Mouse (Mus musculus) midbrain, postnatal 0 days (tissue): ENCODE data around the gene Gnao1. TPM values are rescaled to one million over a fixed set of nuclear protein-coding genes. Genes with fewer than 3 reads are reported as not detected.

Experiments
- ATAC-seq: fragments of 200-750 bp; cut with Nextera tagmentation; 2 replicates; pipeline ENCODE4 v1.8.0; 2017; ENCODE audit warnings: moderate number of reproducible peaks, mild to moderate bottlenecking, moderate TSS enrichment, moderate library complexity; ENCODE audit not compliant: low FRiP score
- DNase-seq: peaks from one replicate; pipeline ENCODE4 v3.0.0-alpha.2; 2015; ENCODE audit warnings: low spot score
- H3K27ac ChIP-seq: fragments of 300-500 bp; sonication (generic); 2 replicates; pipeline ENCODE4 v1.5.1; 2014; ENCODE audit warnings: low read depth, mild to moderate bottlenecking, low read length, mixed read lengths
- H3K27me3 ChIP-seq: fragments of 300-500 bp; sonication (generic); 2 replicates; pipeline ENCODE4 v1.6.1; 2014; ENCODE audit warnings: low read length, control low read depth, mixed read lengths; ENCODE audit not compliant: insufficient read depth
- H3K36me3 ChIP-seq: fragments of 300-500 bp; sonication (generic); 2 replicates; pipeline ENCODE4 v1.6.1; 2014; ENCODE audit warnings: low read length, control low read depth, mixed read lengths; ENCODE audit not compliant: insufficient read depth
- H3K4me1 ChIP-seq: fragments of 300-500 bp; sonication (generic); 2 replicates; pipeline ENCODE4 v1.6.1; 2014; ENCODE audit warnings: mild to moderate bottlenecking, control low read depth, antibody characterized with exemption, low read length, mixed read lengths; ENCODE audit not compliant: insufficient read depth
- H3K4me2 ChIP-seq: fragments of 300-500 bp; sonication (generic); 2 replicates; pipeline ENCODE4 v1.6.1; 2014; ENCODE audit warnings: low read depth, mild to moderate bottlenecking, low read length, mixed read lengths; ENCODE audit not compliant: poor library complexity, severe bottlenecking
- H3K4me3 ChIP-seq: fragments of 300-500 bp; sonication (generic); 2 replicates; pipeline ENCODE4 v1.5.1; 2014; ENCODE audit warnings: low read depth, mild to moderate bottlenecking, low read length, moderate library complexity
- H3K9ac ChIP-seq: fragments of 300-500 bp; sonication (generic); replicated peaks from 2 replicates; pipeline ENCODE4 v1.6.1; 2014; ENCODE audit warnings: mild to moderate bottlenecking, low read length, moderate library complexity, mixed read lengths; ENCODE audit not compliant: poor library complexity, severe bottlenecking
- H3K9me3 ChIP-seq: fragments of 300-500 bp; sonication (generic); 2 replicates; pipeline ENCODE4 v1.6.1; 2016; ENCODE audit warnings: low read length, control low read depth
- CTCF ChIP-seq: IDR thresholded peaks from 2 replicates; pipeline ENCODE4 v1.5.1; 2016; ENCODE audit warnings: antibody characterized with exemption, mild to moderate bottlenecking
- WGBS: fragments of 180-500 bp; shearing (Covaris S2); extraction: QIAGEN DNeasy Blood & Tissue Kit; methylation state at CpG from one replicate; pipeline ENCODE4 v1.1.7; 2014; 5-methylcytosine and 5-hydroxymethylcytosine counted together
- polyA plus RNA-seq: library from polyadenylated mRNA; unstranded; fragments of >200 nt; fragmentation: Nextera tagmentation; extraction: Ambion mirVana; gene quantifications from 2 replicates; pipeline ENCODE4 v1.2.1, GENCODE M21; 2015
- total RNA-seq: library from RNA; depleted of rRNA; stranded (reverse); fragments of >200 nt; gene quantifications from 2 replicates; pipeline ENCODE4 v1.2.3, GENCODE M21; 2014

The Gnao1 gene
- total and polyA plus RNA-seq, 2 experiments from 2014 or later = 312 to 375 TPM

- no peaks in the 10 kb centered on the region for H3K27me3 ChIP-seq
- 62% methylated on average over 3 of the region's 3 CpGs for WGBS
- DNase-seq (peak; percentile 53), ATAC-seq (no peak)
- no peak for TF ChIP-seq CTCF
- no peak overlapping the region for H3K4me2 ChIP-seq
- no peak overlapping the region for H3K4me3 ChIP-seq
- no peaks in the 10 kb centered on the region for H3K36me3 ChIP-seq
- peaks cover 23% of the 10 kb centered on the region for H3K4me1 ChIP-seq
- H3K9ac ChIP-seq = no peak overlapping the region
- no peaks in the 10 kb centered on the region for H3K9me3 ChIP-seq
- 0 out of 2 replicates have a peak overlapping the region, but pooled peaks have one; percentile 51 for H3K27ac ChIP-seq
These were observed 109.7 kb downstream of the Gnao1 start for GRCm38 (mm10) chr8:93919422-93919821.

- Histone ChIP-seq H3K27ac (0 out of 2 replicates have a peak overlapping the region, but pooled peaks have one; percentile 51), H3K27me3 (no peaks in the 10 kb centered on the region), H3K4me1 (peaks cover 25% of the 10 kb centered on the region), H3K9ac (no peak overlapping the region), H3K9me3 (no peaks in the 10 kb centered on the region), H3K4me2 (no peak overlapping the region), H3K36me3 (no peaks in the 10 kb centered on the region), H3K4me3 (no peak overlapping the region)
- DNase-seq = peak; percentile 74
- TF ChIP-seq CTCF = no peak
- ATAC-seq = no peak
- WGBS = 37% methylated on average over 12 of the region's 12 CpGs
These were observed 110.3 kb downstream of the Gnao1 start for GRCm38 (mm10) chr8:93919916-93920589.

GRCm38 (mm10) chr8:93920590-93920948 is 110.8 kb downstream of the Gnao1 start:
- Histone ChIP-seq H3K36me3 (no peaks in the 10 kb centered on the region), H3K27me3 (no peaks in the 10 kb centered on the region), H3K9ac (no peak overlapping the region), H3K9me3 (no peaks in the 10 kb centered on the region), H3K4me1 (peaks cover 27% of the 10 kb centered on the region), H3K27ac (no peak overlapping the region), H3K4me2 (no peak overlapping the region), H3K4me3 (no peak overlapping the region)
- 80% methylated on average over 7 of the region's 7 CpGs for WGBS
- ATAC-seq = no peak
- no peak for TF ChIP-seq CTCF
- no peak for DNase-seq

DNA sequence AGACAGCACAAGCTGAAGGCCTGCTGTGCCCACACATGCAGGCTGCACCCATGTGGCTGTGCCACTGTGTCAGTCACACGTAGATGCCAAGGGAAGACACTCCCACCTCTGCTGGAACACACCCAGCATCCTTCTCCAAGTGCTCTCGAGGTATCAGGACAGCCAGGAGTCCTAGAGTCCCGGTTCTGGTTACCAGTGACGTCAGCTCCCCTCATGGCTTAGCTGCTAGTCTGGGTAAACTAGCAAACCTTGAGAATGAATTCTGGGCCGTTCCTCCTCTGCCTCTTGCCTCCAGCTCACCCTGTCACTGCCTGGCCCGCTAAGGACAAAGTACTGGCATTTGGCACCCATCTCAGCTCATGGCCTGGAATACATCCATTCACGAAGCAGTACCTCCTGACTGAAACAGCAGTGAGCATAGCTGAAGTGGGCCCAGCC is 114.2 kb downstream of the Gnao1 start:
- Histone ChIP-seq H3K27me3 (no peaks in the 10 kb centered on the region), H3K9ac (no peak overlapping the region), H3K36me3 (peaks cover 3% of the 10 kb centered on the region; the same call in 1 of the 2 replicates), H3K4me2 (no peak overlapping the region), H3K4me1 (peaks cover 8% of the 10 kb centered on the region), H3K27ac (no peak overlapping the region), H3K4me3 (no peak overlapping the region), H3K9me3 (no peaks in the 10 kb centered on the region)
- WGBS = 77% methylated on average over 7 of the region's 7 CpGs
- no peak for TF ChIP-seq CTCF
- DNase-seq (no peak), ATAC-seq (no peak)

- H3K4me2 ChIP-seq = no peak overlapping the region
- no peak for TF ChIP-seq CTCF
- H3K9ac ChIP-seq = no peak overlapping the region
- peaks cover 6% of the 10 kb centered on the region; the same call in 1 of the 2 replicates for H3K36me3 ChIP-seq
- H3K9me3 ChIP-seq = no peaks in the 10 kb centered on the region
- H3K27ac ChIP-seq = no peak overlapping the region
- DNase-seq = no peak
- no peaks in the 10 kb centered on the region for H3K27me3 ChIP-seq
- no peak overlapping the region for H3K4me3 ChIP-seq
- H3K4me1 ChIP-seq = peaks cover 4% of the 10 kb centered on the region
- WGBS = 14% methylated on average over 3 of the region's 3 CpGs
- ATAC-seq = no peak
These were observed 115.7 kb downstream of the Gnao1 start for GRCm38 (mm10) chr8:93925513-93925912.

DNA sequence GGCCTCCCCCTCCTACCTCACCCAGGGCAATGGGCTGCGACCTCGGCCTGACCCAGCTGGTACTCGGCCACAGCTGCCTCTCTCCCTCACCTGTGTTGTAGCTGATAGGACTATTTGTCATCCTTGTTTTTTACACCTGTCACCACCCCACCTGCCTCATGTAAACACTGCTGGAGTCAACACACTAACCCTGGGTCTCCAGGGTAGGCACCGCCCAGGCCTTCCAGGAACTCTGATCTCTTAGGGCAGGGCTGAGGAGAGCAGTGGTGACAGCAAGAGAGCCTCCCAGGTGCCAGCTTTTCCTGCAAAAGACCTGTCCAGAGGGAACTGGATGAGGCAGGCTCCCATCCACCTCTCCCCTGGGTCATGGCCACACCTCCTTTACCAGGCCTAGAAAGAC is 119.5 kb downstream of the Gnao1 start:
- H3K36me3 ChIP-seq = peaks cover 7% of the 10 kb centered on the region
- no peak overlapping the region for H3K4me3 ChIP-seq
- ATAC-seq (no peak), DNase-seq (no peak)
- H3K4me1 ChIP-seq = peaks cover 4% of the 10 kb centered on the region
- H3K27ac ChIP-seq = no peak overlapping the region
- no peak overlapping the region for H3K9ac ChIP-seq
- no peaks in the 10 kb centered on the region for H3K9me3 ChIP-seq
- TF ChIP-seq CTCF = no peak
- no peak overlapping the region for H3K4me2 ChIP-seq
- H3K27me3 ChIP-seq = no peaks in the 10 kb centered on the region
- WGBS = 90% methylated on average over 4 of the region's 4 CpGs
